Mouse (Mus musculus): Measurements from ENCODE around the gene Rfx3. TPM values are rescaled to one million over a fixed set of nuclear protein-coding genes. Genes with fewer than 3 reads are reported as not detected.

The Rfx3 gene
- total and polyA plus RNA-seq, 2 experiments from 2014 or later: 11.2 to 31.1 TPM

DNA sequence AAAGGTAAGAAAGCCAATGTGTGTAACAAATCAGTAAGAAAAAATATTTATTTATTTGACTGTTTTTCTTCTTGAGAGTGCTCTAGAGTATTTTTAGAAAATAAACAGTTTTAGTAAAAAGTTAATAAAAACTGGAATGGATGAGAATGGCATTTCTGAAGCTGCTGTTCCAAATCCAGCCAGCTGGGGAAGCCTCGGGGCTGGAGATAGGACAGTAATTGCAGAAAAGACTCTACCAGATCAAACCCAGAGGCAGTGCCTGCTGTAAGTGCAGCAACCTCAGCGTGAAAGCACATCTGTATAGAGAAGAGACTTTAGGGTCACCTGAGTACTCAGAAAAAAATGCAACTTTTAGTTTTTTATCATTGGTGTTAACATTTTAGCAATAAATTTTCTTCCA, 91.9 kb downstream of the Rfx3 start:
- DNase-seq (ENCODE audit: low spot score) (no peak), ATAC-seq (no peak)
- TF ChIP-seq CTCF (IDR thresholded peaks at IDR 0.05; ENCODE audit: low read depth): peak; percentile 49
- Histone ChIP-seq H3K36me3 (ENCODE audit: insufficient read depth, low read length) (no peaks in the 10 kb centered on the region), H3K9me3 (ENCODE audit: low read length) (no peaks in the 10 kb centered on the region), H3K27me3 (ENCODE audit: insufficient read depth, low read length) (no peaks in the 10 kb centered on the region), H3K9ac (replicated peaks; ENCODE audit: low read length) (no peak overlapping the region), H3K4me3 (ENCODE audit: low read length) (no peak overlapping the region), H3K4me2 (ENCODE audit: low read depth, low read length) (no peak overlapping the region), H3K4me1 (ENCODE audit: insufficient read depth, low read length) (no peaks in the 10 kb centered on the region), H3K27ac (no peak overlapping the region)
- WGBS: 54% methylated on average over 2 of the region's 2 CpGs

DNA sequence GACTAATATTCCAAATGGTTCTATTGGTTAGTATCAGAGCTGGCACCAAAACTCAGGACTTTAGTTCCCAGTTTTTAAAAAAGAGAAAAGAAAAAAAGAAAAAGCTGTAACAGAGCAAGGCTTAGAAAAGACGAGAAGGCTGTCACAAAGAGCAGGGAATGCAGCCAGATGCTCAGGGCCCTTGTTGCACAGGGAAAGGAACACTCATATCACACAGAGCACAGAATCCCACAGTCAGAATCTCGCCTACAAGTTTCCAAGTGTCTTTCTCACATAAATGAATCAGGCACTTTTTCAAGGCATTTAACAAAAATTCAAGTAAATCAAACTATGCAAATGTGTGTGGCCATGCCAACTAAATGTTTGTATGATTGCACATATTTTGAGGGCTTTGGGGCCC, 94.5 kb downstream of the Rfx3 start:
- no peaks in the 10 kb centered on the region for H3K36me3 ChIP-seq (ENCODE audit: insufficient read depth, low read length)
- ATAC-seq (no peak), DNase-seq (ENCODE audit: low spot score) (peak; percentile 35)
- no peak for TF ChIP-seq CTCF (IDR thresholded peaks at IDR 0.05; ENCODE audit: low read depth)
- no peak overlapping the region for H3K27ac ChIP-seq
- H3K9me3 ChIP-seq (ENCODE audit: low read length): no peaks in the 10 kb centered on the region
- no peak overlapping the region for H3K9ac ChIP-seq (replicated peaks; ENCODE audit: low read length)
- no peak overlapping the region for H3K4me3 ChIP-seq (ENCODE audit: low read length)
- 23% methylated on average over 2 of the region's 2 CpGs for WGBS
- H3K4me1 ChIP-seq (ENCODE audit: insufficient read depth, low read length): no peaks in the 10 kb centered on the region
- no peak overlapping the region for H3K4me2 ChIP-seq (ENCODE audit: low read depth, low read length)
- H3K27me3 ChIP-seq (ENCODE audit: insufficient read depth, low read length): no peaks in the 10 kb centered on the region

DNA sequence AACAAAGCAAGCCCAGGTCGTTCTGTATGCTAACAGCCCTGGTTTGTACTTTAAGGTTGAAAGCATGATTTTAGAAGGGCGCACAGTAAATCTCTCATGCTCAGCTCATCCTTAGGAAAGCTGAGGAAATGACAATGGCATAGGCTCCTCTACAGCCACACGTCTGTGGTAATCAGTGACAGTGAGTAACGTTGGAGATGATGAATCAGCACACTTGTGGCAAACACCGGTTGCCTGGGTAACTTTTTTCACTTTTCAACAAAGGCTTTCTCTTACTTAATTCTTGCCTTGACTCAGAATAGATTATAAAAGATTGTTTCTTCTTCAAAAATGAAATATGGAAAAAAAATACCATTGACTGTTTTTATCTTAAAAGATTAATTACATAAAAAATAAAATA, 104.0 kb downstream of the Rfx3 start:
- ATAC-seq: no peak
- Histone ChIP-seq H3K9ac (replicated peaks; ENCODE audit: low read length) (no peak overlapping the region), H3K4me2 (ENCODE audit: low read depth, low read length) (no peak overlapping the region), H3K27ac (no peak overlapping the region), H3K27me3 (ENCODE audit: insufficient read depth, low read length) (no peaks in the 10 kb centered on the region), H3K4me1 (ENCODE audit: insufficient read depth, low read length) (peaks cover 10% of the 10 kb centered on the region), H3K9me3 (ENCODE audit: low read length) (no peaks in the 10 kb centered on the region), H3K4me3 (ENCODE audit: low read length) (no peak overlapping the region), H3K36me3 (ENCODE audit: insufficient read depth, low read length) (no peaks in the 10 kb centered on the region)
- no peak for DNase-seq (ENCODE audit: low spot score)
- 47% methylated on average over 5 of the region's 5 CpGs for WGBS
- TF ChIP-seq CTCF (IDR thresholded peaks at IDR 0.05; ENCODE audit: low read depth): no peak

DNA sequence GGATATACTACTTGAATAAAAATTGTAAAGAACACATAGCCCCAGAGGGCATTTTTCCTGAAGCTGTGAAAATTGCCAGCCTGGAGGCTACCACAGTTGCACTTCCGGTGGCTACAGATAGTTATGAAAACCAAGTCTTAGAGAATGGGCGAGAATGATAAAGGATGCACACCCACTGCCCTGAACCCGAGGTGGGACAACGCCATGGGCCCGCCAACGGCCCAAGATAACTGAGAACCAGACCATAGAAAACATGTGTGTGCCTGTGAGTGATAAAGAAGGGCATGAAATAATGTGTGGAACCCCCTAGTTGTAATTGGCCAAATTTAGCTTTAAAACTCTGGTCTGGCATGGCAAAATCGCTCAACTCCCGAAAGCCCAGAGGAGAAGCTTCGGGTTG, 105.0 kb downstream of the Rfx3 start:
- Histone ChIP-seq H3K9ac (replicated peaks; ENCODE audit: low read length) (no peak overlapping the region), H3K9me3 (ENCODE audit: low read length) (no peaks in the 10 kb centered on the region), H3K4me2 (ENCODE audit: low read depth, low read length) (no peak overlapping the region), H3K27me3 (ENCODE audit: insufficient read depth, low read length) (no peaks in the 10 kb centered on the region), H3K36me3 (ENCODE audit: insufficient read depth, low read length) (no peaks in the 10 kb centered on the region), H3K27ac (no peak overlapping the region), H3K4me3 (ENCODE audit: low read length) (no peak overlapping the region), H3K4me1 (ENCODE audit: insufficient read depth, low read length) (peaks cover 10% of the 10 kb centered on the region)
- WGBS: 92% methylated on average over 9 of the region's 9 CpGs
- DNase-seq (ENCODE audit: low spot score) (no peak), ATAC-seq (no peak)
- no peak for TF ChIP-seq CTCF (IDR thresholded peaks at IDR 0.05; ENCODE audit: low read depth)

DNA sequence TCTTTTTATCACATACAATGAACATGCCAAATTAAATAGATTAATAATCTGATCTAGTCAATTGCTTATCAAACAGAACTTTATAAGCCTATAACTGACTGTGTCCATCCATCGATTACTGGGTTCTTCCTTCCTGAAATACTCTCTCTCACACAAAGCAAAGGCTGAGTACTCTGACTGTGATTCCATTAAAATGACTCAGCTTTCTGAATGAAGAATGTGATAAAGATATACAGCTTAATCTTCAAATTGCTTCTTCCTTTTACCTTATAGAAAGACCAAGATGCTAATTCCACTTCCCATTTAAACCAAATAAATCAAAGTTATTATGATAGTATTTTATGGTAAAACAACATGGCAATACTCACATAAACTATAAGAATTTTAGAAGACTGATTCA, 105.8 kb downstream of the Rfx3 start:
- 59% methylated on average over 1 of the region's 1 CpGs for WGBS
- ATAC-seq: no peak
- Histone ChIP-seq H3K36me3 (ENCODE audit: insufficient read depth, low read length) (no peaks in the 10 kb centered on the region), H3K4me2 (ENCODE audit: low read depth, low read length) (no peak overlapping the region), H3K9me3 (ENCODE audit: low read length) (no peaks in the 10 kb centered on the region), H3K4me3 (ENCODE audit: low read length) (no peak overlapping the region), H3K4me1 (ENCODE audit: insufficient read depth, low read length) (peaks cover 10% of the 10 kb centered on the region), H3K27me3 (ENCODE audit: insufficient read depth, low read length) (no peaks in the 10 kb centered on the region), H3K9ac (replicated peaks; ENCODE audit: low read length) (no peak overlapping the region), H3K27ac (no peak overlapping the region)
- DNase-seq (ENCODE audit: low spot score): no peak
- TF ChIP-seq CTCF (IDR thresholded peaks at IDR 0.05; ENCODE audit: low read depth): no peak

DNA sequence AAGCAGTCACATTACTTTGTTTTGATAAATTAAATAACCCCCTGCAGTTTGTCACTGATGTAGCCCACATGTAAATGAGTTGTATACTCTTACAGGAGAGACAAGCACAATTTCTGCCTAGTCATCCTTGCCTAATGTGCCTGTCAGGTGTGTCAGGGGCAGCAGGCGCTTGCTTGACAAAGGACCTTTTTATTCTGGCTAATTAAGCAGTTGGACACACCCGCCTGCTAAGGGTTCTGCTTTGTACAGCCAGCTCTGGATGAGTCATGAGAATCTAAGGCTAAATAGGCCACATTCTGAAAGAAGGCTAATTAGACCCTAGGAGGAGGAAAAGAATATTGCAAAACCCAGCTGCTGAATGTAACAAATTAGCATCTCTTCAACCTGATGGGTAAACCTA, 106.3 kb downstream of the Rfx3 start:
- Histone ChIP-seq H3K4me1 (ENCODE audit: insufficient read depth, low read length) (peaks cover 10% of the 10 kb centered on the region), H3K36me3 (ENCODE audit: insufficient read depth, low read length) (no peaks in the 10 kb centered on the region), H3K4me3 (ENCODE audit: low read length) (no peak overlapping the region), H3K9ac (replicated peaks; ENCODE audit: low read length) (no peak overlapping the region), H3K9me3 (ENCODE audit: low read length) (no peaks in the 10 kb centered on the region), H3K27me3 (ENCODE audit: insufficient read depth, low read length) (no peaks in the 10 kb centered on the region), H3K27ac (no peak overlapping the region; the same call in 1 of the 2 replicates), H3K4me2 (ENCODE audit: low read depth, low read length) (no peak overlapping the region)
- whole genome bisulfite sequencing: 15% methylated on average over 2 of the region's 2 CpGs
- TF ChIP-seq CTCF (IDR thresholded peaks at IDR 0.05; ENCODE audit: low read depth): no peak
- peak; percentile 69; the same call in 1 of the 2 replicates for ATAC-seq
- peak; percentile 55 for DNase-seq (ENCODE audit: low spot score)

DNA sequence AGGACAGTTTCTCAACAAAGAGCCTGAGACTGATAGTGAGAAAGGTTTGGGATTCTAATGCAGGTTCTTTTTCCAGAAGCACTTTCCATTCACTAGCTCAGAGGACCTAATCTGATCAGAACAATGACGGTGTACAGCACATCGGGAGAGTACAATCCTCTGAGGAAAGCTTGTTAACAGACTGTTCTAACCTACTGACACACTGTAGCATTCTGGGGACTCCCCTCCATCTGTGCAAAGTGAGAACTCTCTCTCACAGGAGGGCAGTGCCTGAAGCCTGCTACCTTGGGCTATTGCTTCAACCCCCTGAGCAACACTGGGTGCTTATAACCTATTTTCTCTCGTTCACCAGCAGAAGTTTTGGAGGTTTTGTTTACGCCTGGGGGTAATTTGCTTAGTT, 106.8 kb downstream of the Rfx3 start:
- Histone ChIP-seq H3K9ac (replicated peaks; ENCODE audit: low read length) (no peak overlapping the region), H3K27ac (peak overlapping the region; percentile 20; the same call in 1 of the 2 replicates), H3K9me3 (ENCODE audit: low read length) (no peaks in the 10 kb centered on the region), H3K36me3 (ENCODE audit: insufficient read depth, low read length) (no peaks in the 10 kb centered on the region), H3K4me3 (ENCODE audit: low read length) (no peak overlapping the region), H3K4me2 (ENCODE audit: low read depth, low read length) (no peak overlapping the region), H3K27me3 (ENCODE audit: insufficient read depth, low read length) (no peaks in the 10 kb centered on the region), H3K4me1 (ENCODE audit: insufficient read depth, low read length) (peaks cover 10% of the 10 kb centered on the region)
- no peak for TF ChIP-seq CTCF (IDR thresholded peaks at IDR 0.05; ENCODE audit: low read depth)
- no peak for DNase-seq (ENCODE audit: low spot score)
- 26% methylated on average over 4 of the region's 4 CpGs for WGBS
- ATAC-seq: 0 out of 2 replicates have a peak, but pooled peaks have one; percentile 47
